Mouse (Mus musculus): ENCODE results near the gene Rexo4.
A peak's percentile ranks its signal among the peaks of the same experiment; 100 is the strongest.

The Rexo4 gene

DNA sequence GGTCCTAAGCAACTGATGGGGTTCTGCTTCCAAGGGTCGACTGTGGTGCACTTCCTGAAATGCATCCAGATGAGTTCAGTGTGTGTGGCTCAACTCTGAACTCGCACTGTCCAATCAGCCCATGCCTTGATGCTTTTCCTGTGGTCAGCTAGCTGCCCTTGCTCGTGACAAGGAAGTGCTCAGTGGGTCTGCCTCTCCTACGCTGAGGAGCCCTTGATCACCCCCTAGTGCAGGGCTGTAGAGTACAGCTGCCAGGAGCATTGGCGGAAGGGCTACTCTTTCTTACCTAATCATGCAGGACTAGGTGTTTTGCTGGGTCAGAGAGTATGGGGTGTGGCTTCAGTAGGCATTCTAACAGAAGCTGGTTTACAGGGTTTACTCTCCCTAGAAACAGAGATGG, 22.6 kb downstream of the Rexo4 start:
- no peak for DNase-seq

DNA sequence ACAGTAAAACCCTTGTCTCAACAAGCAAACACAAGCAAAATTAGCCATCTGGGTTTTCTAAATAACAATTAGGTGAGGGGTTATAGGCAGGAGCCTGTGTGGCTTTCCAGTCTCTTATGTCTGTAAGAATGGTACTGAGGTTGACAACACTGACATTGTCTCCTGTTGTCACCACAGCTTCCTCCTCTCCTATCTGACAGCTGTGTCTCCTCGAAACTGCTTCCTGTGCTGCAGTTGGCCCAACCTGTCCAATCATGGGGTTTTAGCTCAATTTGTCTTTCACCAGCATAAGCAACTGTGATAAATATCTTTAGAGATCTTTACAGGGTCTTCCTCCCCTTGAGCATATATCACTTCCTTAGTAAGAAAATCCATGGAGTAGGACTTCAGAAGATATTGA, 27.8 kb downstream of the Rexo4 start:
- no peak for DNase-seq

DNA sequence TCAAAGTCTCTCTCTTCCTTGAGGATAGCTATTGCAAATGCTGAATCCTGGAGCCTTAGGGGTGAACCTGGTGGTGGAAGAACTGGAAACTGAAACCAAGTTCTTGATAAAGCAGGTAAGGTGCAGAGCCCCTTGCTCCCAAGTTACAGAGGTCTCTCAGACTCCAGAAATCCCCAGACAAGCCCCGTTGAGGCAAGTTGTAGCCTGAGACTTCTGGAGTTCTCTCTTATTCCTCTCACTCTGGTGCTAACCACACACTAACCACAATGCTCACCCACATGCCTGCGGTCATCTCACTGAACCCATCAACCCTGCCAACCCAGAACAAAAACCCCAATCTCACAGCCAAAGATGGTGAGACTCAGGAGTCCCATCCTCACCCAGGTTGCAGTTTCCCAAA, 28.9 kb downstream of the Rexo4 start:
- no peak for DNase-seq

DNA sequence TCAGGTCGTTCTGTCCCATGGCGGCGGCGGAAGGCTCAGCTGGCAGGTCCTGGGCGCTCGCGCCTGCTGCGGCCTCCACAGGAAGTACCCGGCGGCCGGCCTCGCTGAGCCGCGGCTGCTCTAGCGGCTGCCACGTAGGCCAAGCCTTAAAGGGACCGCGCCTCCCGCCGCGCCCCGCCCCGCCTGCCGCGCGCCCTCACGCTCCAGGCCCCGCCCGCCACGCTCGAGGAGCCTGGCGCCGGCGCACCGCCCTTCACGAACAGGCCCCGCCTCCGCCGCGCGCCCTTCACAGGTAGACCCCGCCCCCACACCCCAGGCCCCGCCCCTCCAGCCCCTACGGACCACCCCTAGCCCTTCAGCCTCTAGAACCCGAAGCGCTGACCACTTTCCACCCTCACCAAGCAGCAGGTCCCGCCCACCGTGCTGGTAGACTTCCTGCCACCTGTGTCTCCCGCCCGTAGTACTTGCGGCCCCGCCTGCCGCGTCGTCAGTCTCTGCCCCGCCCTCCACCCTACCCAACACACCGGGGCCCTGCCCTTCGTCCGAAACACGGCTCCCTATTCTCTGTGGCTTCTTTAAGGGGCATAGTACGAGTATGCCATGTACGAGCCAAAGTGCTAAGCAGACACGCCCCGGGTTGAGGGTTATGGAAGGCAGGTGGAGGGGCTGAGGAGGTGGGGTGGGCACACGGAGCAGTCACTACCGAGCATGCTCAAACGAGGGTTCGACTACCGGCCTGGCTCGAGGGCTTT, 30.7 kb downstream of the Rexo4 start, which contains the start of the genes Surf4 and Stkld1:
TSS of gene Surf4 (minus strand) at position 625 of the 752 bp plus-strand sequence.
TSS of gene Stkld1 (plus strand) at position 744 of the 752 bp plus-strand sequence.
- DNase-seq, result peak; percentile 93 to 94

DNA sequence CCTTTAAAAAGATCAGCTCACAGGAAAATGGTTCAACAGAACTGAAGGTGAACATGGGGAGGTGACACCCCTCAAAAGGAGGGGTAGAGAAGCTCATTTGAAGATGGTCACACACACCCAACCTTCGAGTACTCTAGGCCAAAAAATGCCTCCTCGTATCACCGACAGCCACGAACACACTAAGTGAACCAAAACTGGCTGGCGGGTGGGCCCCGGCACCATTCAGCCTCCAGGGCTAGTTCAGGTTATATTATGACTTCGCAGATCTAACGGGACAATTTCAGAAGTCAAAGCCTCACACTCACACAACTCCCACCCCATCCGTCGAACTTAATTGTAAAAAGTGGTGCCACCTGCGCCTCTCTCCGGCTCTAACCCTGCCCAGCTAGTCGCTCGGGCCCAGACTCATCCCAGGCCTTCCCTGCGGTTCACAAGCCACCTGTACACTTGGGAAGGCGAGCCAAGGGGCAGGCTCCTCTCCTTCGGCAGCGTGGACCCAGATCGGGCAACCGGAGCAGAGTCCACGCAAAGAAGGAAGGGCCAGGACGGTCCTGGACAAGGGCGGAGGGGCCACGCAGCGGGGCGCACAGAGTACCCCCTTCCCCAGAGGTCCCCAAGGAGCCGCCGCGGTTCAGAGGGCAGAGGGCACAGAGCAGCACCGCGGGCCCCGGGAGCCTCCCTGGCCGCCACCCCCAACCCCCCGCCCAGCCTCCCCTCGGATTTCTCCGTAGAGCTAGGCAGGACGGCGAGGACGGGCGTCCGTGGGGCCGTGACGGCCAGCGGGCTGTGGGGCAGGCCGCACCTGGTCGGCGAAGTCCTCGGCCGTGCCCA, 31.5 kb downstream of the Rexo4 start:
- no peak for DNase-seq

DNA sequence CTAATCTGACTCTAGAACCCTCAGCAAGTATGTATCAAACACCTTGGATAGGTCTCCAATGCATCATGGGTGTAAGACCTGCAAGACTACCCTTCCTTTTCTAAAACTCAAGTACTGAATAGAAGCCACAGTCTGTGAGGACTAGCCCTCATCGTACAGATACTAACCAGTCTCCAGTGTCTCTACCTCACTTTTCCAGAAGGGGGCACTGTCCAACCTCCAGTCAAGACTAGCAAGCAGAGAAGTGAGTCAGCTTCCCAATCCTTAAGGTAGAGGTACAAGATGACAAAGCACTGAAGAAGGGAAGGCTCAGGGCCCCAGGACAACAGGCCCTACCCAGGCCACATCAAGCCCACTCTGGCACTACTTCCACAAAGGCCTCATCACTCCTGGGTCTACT, 33.8 kb downstream of the Rexo4 start:
- peak in 1 of 2 experiments; percentile 62 for DNase-seq

DNA sequence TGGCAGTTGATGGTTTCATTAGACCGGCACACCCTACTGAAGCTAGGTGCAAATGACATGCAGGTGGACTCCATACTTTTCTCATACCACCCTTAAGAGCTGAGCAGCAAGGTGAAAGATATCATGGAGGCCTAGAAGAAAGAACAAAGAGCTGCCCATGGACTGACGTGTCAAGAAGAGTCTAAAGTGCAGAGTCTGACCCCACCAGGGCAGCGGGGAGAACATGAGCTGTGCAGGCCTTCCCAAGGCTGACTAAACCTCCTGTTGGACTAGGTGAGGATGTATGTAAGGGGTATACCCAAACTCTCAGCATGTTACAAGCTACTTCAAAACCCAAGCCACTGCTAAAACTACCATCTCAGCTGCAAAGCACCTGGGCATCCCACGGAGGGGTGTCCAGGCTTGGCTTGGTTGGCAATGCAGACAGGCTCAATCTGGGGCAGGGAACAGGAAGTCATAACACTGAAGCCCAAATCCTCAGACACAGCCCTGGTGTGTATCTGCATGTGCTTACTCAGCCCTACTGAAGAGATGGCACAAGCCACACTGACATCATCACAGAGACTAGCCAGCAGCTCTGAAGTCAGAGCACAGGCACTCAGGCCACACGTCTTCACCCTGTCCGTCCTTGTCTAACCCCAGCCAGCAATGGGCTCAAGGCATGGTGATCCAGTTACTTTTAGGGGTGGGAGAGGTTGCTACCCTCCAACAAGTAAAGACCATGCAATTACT, 36.3 kb downstream of the Rexo4 start:
- no peak for DNase-seq

DNA sequence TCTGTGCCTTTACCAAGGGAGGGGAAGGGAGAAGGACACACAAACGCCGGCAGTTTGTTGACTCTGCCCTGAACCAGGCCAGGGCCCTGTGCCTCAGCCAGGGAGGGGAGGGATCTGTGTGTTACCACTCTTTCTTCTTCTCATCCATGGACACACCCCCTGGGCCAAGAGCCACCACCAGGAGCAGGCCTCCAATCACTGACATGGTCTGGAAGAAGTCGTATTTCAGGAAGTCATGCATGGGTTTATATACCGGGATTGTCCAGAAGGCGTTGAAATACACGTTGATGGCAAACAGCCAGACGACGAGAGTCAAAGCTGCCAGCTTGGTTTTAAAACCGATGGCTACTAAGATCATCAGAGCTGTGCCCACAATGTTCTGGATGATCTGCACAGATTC, 42.4 kb downstream of the Rexo4 start:
- no peak for DNase-seq

DNA sequence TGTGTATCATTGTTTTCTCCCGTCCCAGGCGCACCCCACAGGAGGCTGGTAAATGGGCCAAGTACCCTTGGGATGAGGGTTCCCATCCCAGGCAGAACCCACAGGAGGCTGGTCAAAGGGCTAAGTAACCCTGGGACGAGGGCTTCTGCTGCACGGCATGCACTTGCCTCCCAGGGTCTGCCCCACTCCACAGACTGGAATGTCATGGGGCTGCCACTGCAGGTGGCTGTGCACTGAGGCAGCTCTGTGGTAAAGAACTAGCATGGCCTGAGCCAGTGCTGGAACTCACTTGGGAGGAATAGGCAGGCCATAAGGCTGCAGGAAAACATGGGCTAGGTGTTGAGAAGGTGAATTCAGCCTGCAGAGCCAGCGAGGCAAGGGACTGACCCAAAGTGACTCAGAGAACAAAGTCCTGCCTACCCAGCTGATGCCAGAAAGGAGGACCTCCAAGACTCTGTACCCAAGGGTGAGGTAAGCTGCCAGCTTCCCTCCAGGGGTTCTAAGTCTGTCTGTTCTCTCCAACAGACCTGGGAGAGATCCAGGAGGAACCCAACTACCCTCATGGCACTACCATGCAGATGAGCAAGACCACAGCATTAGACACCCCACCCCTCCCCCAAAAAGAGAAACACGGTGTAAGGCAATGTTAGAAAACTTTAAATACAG, 43.9 kb downstream of the Rexo4 start:
- DNase-seq, result no peak

DNA sequence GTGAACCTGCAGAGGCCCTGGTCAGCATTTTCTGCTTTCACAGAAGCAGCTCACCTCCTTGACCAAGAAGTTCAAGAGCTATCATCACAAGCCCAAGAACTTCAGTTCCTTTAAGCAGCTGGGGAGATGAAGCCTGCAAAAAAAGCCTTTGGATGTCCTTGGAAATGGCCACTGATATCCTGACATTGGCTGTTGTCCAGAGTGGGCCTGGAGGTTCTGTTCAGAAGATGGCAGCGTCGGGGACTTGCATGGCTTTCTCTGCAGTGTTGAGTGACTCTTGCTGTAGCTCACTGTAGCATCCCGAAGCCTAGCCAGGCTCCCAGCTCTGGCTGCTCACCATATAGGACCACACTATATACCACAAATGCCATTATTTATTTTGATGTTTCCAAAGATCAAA, 44.5 kb downstream of the Rexo4 start:
- DNase-seq, result no peak

DNA sequence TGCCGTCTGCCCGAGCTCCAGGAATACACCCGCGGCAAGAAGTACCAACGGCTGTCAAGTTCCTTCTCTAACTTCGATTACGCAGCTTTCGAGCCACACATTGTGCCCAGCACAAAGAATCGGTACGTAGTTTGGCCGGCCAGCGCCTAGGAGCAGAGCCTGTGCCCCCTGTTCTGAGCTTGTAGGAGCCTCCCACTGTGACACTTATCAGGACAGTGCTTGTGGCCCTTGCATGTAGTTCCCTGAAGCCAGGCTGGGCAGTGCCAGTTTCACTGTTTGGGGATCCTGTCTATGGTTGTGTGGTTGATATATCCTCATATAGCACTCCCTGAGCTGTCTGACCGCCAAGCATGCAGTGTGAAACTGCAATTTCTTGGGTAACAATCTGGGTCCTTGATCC, 47.4 kb downstream of the Rexo4 start:
- DNase-seq, result no peak

DNA sequence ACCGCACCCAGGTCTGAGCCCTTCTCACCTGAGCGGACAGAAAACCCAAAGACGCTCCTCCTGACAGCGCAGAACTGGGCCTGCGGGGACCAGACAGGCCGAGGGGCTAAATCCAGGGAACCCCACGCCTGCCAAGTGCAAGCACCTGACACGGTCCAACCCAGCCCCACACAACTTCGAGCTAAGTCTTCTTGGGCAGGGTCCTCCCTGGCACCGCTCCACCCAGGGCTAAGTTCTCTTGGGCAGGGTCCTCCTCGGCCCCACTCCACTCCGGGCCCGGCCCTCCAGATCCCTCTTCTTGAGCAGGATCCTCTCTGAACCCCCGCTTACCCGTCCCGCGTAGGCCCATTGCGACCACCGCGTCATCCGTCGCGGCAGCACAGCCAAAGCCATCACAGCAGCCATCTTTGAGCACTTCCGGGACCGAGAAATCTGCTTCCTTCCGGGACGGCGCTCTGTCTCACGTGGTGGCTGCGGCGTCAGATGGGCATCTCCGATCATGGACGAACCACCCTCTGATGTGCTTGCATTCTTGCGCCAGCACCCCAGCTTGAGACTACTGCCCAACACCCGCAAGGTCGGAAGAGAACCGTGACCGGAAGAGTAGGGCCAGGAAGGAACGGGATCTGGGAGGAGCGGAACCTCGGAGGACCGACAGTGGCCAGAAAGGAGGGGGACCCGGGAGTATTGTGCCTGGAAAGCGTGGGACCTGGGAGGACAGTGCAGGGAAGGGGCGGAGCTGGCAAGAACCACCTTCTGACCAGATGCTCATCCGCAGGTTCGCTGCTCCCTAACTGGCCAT, 48.1 kb downstream of the Rexo4 start, which contains the start of the genes Surf2 and Surf1:
TSS of gene Surf2 (plus strand) at position 441 of the 802 bp plus-strand sequence.
TSS of gene Surf1 (minus strand) at position 604 of the 802 bp plus-strand sequence.
- DNase-seq, result peak; percentile 60 to 73

DNA sequence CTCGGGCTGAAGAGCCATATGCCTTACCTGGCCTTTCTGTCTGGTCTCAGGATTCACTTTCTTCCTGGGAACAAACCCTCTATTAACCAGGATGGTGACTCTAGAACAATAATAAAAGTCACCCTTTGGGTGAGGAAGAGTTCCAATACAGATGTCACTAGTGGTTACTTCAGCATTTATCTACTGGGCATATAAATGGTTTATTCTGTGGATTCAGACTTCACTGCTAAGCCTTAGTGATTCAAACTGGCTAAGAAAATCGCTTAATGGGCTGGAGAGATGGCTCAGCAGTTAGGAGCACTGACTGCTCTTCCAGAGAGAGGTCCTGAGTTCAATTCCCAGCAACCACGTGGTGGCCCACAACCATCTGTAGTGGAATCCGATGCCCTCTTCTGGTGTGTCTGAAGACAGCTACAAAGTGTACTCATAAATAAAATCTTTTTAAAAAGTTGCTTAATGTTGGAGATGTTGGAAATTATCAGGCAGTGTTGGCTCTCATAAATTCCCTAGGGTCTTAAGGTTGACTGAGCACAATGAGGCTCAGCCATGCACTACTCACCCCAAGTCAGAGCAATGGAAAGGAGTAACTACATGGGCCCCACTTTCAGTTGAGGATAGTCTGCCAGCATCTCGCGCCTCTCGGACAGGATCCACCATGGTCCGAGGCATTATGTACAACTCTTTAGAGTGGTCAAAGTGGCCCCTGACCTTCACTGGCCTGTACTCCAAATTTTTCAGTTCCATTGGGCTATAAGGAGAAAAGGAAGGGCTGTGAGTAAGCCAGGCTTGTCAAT, 49.8 kb downstream of the Rexo4 start:
- DNase-seq, result no peak

DNA sequence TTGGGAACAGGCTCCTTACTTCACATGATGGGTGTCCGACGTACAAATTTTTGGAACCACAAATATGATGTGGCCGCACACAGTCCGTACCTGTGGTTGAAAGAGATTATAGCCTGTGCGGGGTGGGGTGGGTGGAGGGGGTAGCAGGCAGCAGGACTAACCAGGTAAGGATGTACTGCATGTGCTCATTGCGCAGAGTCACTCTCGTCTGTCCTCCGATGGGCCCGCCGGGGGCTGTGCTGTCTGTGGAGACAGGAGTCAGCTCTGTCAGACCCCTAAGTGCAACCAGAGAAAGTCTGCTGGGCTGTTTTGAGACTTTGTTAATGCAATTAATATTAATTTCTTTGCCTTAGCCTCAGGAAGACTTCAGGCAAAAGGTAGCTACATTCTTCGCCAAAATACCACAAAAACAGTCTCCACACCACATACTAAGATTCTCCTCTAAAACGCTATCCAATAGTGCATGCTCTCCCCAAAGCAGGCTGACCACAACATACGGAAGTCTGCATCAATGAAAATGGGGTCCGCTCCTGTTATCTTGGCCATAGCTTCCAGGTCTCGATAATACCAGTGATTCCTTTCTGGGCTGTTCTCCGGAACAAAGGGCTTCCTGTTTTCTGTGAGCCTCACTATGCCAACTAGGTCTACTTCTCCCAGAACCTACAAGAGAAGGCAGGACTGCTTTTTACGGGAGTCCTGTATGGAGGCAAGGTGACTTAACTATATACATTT, 50.6 kb downstream of the Rexo4 start:
- DNase-seq, result no peak

DNA sequence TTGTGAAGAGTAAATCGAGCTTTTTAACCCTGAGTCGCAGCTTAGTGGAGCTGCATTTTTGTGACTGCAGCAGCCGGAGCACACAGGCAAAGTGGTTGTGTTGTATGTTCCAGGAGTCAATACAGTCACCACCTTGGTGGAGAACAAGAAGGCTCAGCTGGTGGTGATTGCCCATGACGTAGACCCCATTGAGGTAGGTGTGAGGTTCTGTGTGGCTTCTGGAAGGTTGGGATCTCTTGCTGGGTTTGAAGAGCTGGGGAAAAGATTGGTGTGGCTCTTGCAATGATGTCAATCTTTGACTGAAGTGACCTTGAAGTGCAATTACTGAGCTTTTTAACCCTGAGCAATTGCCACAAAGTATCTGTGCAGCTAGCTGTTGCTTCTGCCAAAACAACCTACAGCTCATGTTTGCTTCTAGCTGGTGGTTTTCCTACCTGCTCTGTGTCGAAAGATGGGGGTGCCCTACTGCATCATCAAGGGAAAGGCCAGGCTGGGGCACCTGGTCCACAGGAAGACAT, 51.9 kb downstream of the Rexo4 start:
- no peak for DNase-seq

DNA sequence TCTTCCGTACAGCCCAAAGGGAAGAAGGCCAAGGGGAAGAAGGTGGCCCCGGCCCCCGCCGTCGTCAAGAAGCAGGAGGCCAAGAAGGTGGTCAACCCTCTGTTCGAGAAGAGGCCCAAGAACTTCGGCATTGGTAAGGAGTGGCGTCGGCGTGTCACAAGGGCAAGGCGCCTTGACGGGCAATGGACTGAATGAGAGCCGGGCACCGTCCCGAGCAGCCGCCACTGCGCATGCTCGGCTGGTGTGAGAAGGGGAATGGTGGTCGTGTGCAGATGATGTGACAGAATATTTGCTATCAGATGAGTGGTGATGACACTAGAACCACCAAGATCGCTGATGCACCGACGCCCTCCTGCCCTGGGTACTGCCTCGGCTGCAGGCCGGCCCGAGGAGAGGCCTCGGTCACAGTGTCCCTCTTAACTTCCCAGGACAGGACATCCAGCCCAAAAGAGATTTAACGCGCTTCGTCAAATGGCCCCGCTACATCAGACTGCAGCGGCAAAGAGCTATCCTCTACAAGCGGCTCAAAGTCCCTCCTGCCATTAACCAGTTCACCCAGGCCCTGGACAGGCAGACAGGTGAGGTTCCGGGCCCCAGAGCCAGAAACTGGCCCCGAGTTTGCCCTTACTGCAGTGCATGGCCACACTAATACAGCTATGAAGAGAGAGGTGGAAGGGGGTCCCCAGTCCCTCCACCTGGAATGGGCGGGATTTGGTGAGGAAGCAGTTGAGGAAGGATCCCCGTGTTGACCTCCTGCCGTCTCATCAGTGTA, 53.0 kb downstream of the Rexo4 start:
- DNase-seq, result no peak

DNA sequence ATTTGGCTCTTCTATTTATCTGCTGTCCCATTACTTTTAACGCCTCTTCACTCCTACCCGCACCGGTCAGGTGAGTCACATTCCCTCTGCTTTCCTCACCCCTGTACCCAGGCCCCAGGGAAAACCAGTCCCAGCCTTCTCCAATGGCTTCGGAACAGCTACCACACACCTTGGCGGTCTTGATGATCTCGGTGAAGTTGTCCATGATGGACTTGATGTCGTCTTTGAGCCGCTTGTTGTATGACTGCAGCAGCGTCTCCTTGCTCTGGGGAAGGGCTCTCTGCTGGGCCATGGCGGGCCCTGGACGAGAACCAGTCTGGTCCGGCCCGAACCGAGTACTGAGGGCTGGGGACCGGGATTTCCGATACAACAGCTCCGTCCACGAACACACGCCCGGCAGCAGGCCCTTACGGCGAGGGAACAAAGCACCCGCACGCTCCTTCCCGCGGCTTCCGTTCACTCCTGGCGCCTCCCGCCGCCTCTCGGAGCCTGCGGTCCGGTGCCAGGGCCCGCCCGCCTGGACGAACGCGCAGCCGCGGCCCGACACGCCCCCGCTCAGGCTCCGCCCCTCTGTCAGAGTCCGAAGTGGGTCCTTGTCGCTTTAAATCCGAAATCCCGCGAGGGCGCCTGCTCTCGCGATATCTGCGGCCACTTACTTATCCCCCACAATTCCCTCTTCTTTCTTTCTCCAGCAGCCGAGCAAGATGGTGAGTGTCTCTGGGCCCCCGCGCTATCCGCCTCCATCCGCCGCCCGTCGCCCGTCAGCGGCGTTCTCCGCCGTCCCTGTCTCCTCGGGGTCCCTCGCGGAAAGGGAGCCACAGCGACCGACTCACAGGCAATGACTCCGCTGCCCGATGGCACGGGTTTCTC, 53.8 kb downstream of the Rexo4 start, which contains the start of the genes Med22 and Rpl7a:
TSS of gene Med22 (minus strand) at position 554 of the 870 bp plus-strand sequence.
TSS of gene Rpl7a (plus strand) at position 641 of the 870 bp plus-strand sequence.
- peak; percentile 99 to 100 for DNase-seq

DNA sequence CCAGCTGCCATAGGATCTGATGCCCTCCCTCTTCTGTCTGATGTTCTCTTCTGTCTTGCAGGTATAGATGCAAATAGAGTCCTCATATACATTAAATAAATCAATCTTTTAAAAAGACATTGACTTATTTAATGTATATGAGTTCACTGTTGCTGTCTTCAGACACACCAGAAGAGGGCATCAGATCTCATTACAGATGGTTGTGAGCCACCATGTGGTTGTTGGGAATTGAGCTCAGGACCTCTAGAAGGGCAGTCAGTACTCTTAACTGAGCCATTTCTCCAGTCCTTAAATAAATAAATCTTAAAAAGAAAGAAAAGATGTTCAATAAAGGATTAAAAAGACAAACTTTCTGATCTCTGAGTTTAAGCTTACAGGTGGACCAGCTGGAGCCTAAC, 54.8 kb downstream of the Rexo4 start:
- DNase-seq, result no peak
